9 mouse cellular contexts compared by ENCODE assay signal in genomic region chr1:160743229-160743628, GRCm38 (mm10). TPM values are rescaled to one million over a fixed set of nuclear protein-coding genes. Genes with fewer than 3 reads are reported as not detected.
A peak's percentile ranks its signal among the peaks of the same experiment; 100 is the strongest.
DNase-seq lines count a peak whose midpoint lies in the region; ATAC-seq lines count a peak whose summit lies in the region.
"Had no signal": no experiment of that assay in that cellular context is flagged by ENCODE, and none has a peak within 500 bp of the region (broad histone marks: within the 10 kb centered on the region; RNA-seq: fewer than 3 reads in every experiment).

No protein-coding gene starts in this region.

- H3K27me3 ChIP-seq in intestine, embryonic 14.5 days (replicated peaks; ENCODE audit: control insufficient read depth, insufficient read depth, low read length) = no peaks in the 10 kb centered on the region
- no peaks in the 10 kb centered on the region for H3K27me3 ChIP-seq in intestine, embryonic 16.5 days (replicated peaks; ENCODE audit: control insufficient read depth, insufficient read depth, low read length)
- H3K27me3 ChIP-seq: embryonic facial prominence, embryonic 13.5 days had no signal

- ATAC-seq in intestine, embryonic 14.5 days (replicated peaks; ENCODE audit: low FRiP score, low TSS enrichment, low read depth) = no peak
- no peak for ATAC-seq in intestine, embryonic 16.5 days
- peak; percentile 44; the same call in 1 of the 2 replicates for ATAC-seq in frontal cortex, adult (ENCODE audit: low TSS enrichment)
- ATAC-seq in megakaryocyte-erythroid progenitor cell, adult 5-6 weeks (replicated peaks; ENCODE audit: low FRiP score, low TSS enrichment, poor library complexity, severe bottlenecking) = peak; percentile 63; the same call in 1 of the 2 replicates

- peak; percentile 73 for DNase-seq in intestine, embryonic 14.5 days (ENCODE audit: low spot score)
- DNase-seq in ES-CJ7 (ENCODE audit: low read depth, low spot score) = peak; percentile 55
- peak; percentile 79 for DNase-seq in c-Kit-positive CD71-positive TER-119-negative erythroid progenitor cells, embryonic 14.5 days (ENCODE audit: low read depth)
- DNase-seq in layer of hippocampus, adult 18-20 months (ENCODE audit: low spot score in 2 of 2) = peak; percentile 28 to 81
- DNase-seq in thymus, postnatal 0 days (ENCODE audit: low spot score) = peak; percentile 57

- WGBS in intestine, embryonic 14.5 days = 4% methylated on average over 2 of the region's 2 CpGs
- WGBS in intestine, embryonic 16.5 days = 5% methylated on average over 2 of the region's 2 CpGs

- H3K4me3 ChIP-seq in intestine, embryonic 14.5 days (ENCODE audit: low read depth, low read length) = no peak overlapping the region
- H3K4me3 ChIP-seq in intestine, embryonic 16.5 days (ENCODE audit: low read length) = no peak overlapping the region
- H3K4me3 ChIP-seq: embryonic facial prominence, embryonic 13.5 days had no signal

- H3K27ac ChIP-seq in intestine, embryonic 14.5 days (ENCODE audit: low read depth) = no peak overlapping the region
- H3K27ac ChIP-seq in intestine, embryonic 16.5 days (ENCODE audit: low read length) = no peak overlapping the region
- H3K27ac ChIP-seq: embryonic facial prominence, embryonic 13.5 days had no signal

- H3K36me3 ChIP-seq in intestine, embryonic 14.5 days (ENCODE audit: control insufficient read depth, insufficient read depth, low read length) = no peaks in the 10 kb centered on the region
- H3K36me3 ChIP-seq in intestine, embryonic 16.5 days (ENCODE audit: control insufficient read depth, insufficient read depth, low read length) = no peaks in the 10 kb centered on the region
- H3K36me3 ChIP-seq: embryonic facial prominence, embryonic 13.5 days had no signal

- 0 out of 2 replicates have a peak, but pooled peaks cover 3% of the 10 kb centered on the region for H3K4me1 ChIP-seq in intestine, embryonic 14.5 days (replicated peaks; ENCODE audit: control insufficient read depth, insufficient read depth, low read length)
- H3K4me1 ChIP-seq in intestine, embryonic 16.5 days (ENCODE audit: control insufficient read depth, insufficient read depth, low read length) = no peaks in the 10 kb centered on the region
- H3K4me1 ChIP-seq: embryonic facial prominence, embryonic 13.5 days had no signal

- H3K4me2 ChIP-seq in intestine, embryonic 14.5 days (ENCODE audit: low read length) = no peak overlapping the region
- no peak overlapping the region for H3K4me2 ChIP-seq in intestine, embryonic 16.5 days (ENCODE audit: low read depth, low read length)
- H3K4me2 ChIP-seq: embryonic facial prominence, embryonic 13.5 days had no signal

- H3K9ac ChIP-seq in intestine, embryonic 14.5 days (ENCODE audit: low read length) = no peak overlapping the region
- H3K9ac ChIP-seq in intestine, embryonic 16.5 days (ENCODE audit: low read depth, low read length) = no peak overlapping the region
- H3K9ac ChIP-seq: embryonic facial prominence, embryonic 13.5 days had no signal

- no peaks in the 10 kb centered on the region for H3K9me3 ChIP-seq in intestine, embryonic 14.5 days (ENCODE audit: control insufficient read depth, low read length)
- H3K9me3 ChIP-seq in intestine, embryonic 16.5 days (ENCODE audit: control insufficient read depth, low read length) = no peaks in the 10 kb centered on the region
- H3K9me3 ChIP-seq: embryonic facial prominence, embryonic 13.5 days had no signal

RNA-seq across cellular contexts. Expression of gene Rabgap1l, which starts 49.8 kb away (rescaled TPM):
- polyA plus RNA-seq in intestine, embryonic 14.5 days (2014; fragmentation: Nextera tagmentation; extraction: Ambion mirVana) = 18.9 and 19.9 TPM in 2 replicates
- 16.7 and 18.5 TPM in 2 replicates for polyA plus RNA-seq in intestine, embryonic 16.5 days (2015; fragmentation: Nextera tagmentation; extraction: Ambion mirVana)
- 100 to 1,000 TPM; 240 to 249 TPM for total RNA-seq in layer of hippocampus, adult 18-20 months (2021)
- 124 and 164 TPM in 2 replicates for total RNA-seq in megakaryocyte-erythroid progenitor cell, adult 5-6 weeks (2014; fragmentation: Nextera tagmentation)
- total RNA-seq in megakaryocyte-erythroid progenitor cell, adult 5-6 weeks (2017) = 256 and 334 TPM in 2 replicates
- polyA plus RNA-seq in thymus, postnatal 0 days (2015; fragmentation: Nextera tagmentation; extraction: Ambion mirVana) = 73.7 and 88.0 TPM in 2 replicates

Comparison
In these comparisons a context has a peak if more than half of its experiments do, and no peak if none do; other contexts are left out.
1. ATAC-seq: peak in frontal cortex, adult (single experiment) and megakaryocyte-erythroid progenitor cell, adult 5-6 weeks (single experiment); none in intestine, embryonic 14.5 days (single experiment) and intestine, embryonic 16.5 days (single experiment).
2. Peak in every context shown above with its lines, with median percentiles within 50 percentile points of each other: DNase-seq.